Comparison of ENCODE assay signal across 8 mouse cellular contexts in the genomic region with DNA sequence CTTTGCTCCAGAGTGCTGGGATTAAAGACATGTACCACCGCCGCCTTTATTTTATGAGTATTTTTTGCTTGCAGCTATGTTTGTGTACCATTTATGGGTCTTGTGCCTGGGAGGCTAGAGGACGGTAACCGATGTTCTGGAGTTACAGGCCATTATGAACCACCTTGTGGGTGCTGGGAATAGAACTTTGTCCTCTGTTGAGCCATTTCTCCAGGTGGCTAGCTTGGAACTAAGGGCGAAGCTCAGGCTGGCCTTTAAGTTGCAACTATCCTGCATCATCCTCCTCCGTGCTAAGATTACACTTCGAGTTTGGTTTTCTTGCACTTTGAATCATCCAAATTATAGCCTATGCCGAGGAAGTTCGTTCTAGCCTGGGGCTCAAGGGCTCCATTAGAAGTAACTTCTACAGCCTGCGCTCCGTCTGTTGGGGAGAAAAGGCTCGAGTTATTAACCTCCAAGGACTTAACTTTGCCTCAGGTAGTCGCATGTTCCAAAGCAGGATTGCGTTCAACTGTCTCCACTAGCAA. TPM values are rescaled to one million over a fixed set of nuclear protein-coding genes. Genes with fewer than 3 reads are reported as not detected.
DNase-seq lines count a peak whose midpoint lies in the region; ATAC-seq and TF ChIP-seq lines count a peak whose summit lies in the region.

No protein-coding gene starts in this region.

- TF ChIP-seq POLR2A in spleen, adult 2 months (IDR thresholded peaks at IDR 0.05; ENCODE audit: low read depth, low read length): no peak

- H3K27me3 ChIP-seq in spleen, adult 2 months (ENCODE audit: control insufficient read depth, insufficient read depth, low read length): no peaks in the 10 kb centered on the region
- no peaks in the 10 kb centered on the region for H3K27me3 ChIP-seq in limb, embryonic 15.5 days
- H3K27me3 ChIP-seq in stomach, postnatal 0 days (ENCODE audit: control insufficient read depth, insufficient read depth, low read length): no peaks in the 10 kb centered on the region

- H3K4me1 ChIP-seq in spleen, adult 2 months (ENCODE audit: control insufficient read depth, insufficient read depth, insufficient read length): peaks cover 6% of the 10 kb centered on the region; the same call in 1 of the 2 replicates
- H3K4me1 ChIP-seq in limb, embryonic 15.5 days: peaks cover 12% of the 10 kb centered on the region
- H3K4me1 ChIP-seq in stomach, postnatal 0 days (replicated peaks; ENCODE audit: control insufficient read depth, insufficient read depth): 0 out of 2 replicates have a peak, but pooled peaks cover 3% of the 10 kb centered on the region

- H3K9me3 ChIP-seq in limb, embryonic 15.5 days: no peaks in the 10 kb centered on the region
- H3K9me3 ChIP-seq in stomach, postnatal 0 days (ENCODE audit: control insufficient read depth, low read length): no peaks in the 10 kb centered on the region

- ATAC-seq in limb, embryonic 15.5 days (ENCODE audit: insufficient number of reproducible peaks, low FRiP score, low TSS enrichment, low read depth): no peak
- ATAC-seq in stomach, postnatal 0 days (ENCODE audit: low FRiP score, low TSS enrichment): peak; percentile 27; the same call in 1 of the 2 replicates

- H3K4me2 ChIP-seq in limb, embryonic 15.5 days: peak overlapping the region; percentile 77
- H3K4me2 ChIP-seq in stomach, postnatal 0 days (replicated peaks; ENCODE audit: low read depth): peak overlapping the region; percentile 65

- no peak for TF ChIP-seq EP300 in stomach, postnatal 0 days (optimal IDR thresholded peaks at IDR 0.05)

- peak overlapping the region; percentile 51 for H3K9ac ChIP-seq in limb, embryonic 15.5 days
- H3K9ac ChIP-seq in stomach, postnatal 0 days (ENCODE audit: low read length): peak overlapping the region; percentile 24

- TF ChIP-seq CTCF in spleen, adult 2 months (IDR thresholded peaks at IDR 0.05; ENCODE audit: extremely low read depth, insufficient read depth, insufficient read length, insufficient replicate concordance): no peak
- TF ChIP-seq CTCF in stomach, postnatal 0 days (IDR thresholded peaks at IDR 0.05; ENCODE audit: low read depth): no peak

- WGBS in spleen, adult 2 months: 9% methylated on average over 14 of the region's 14 CpGs
- whole genome bisulfite sequencing in limb, embryonic 15.5 days: 5% methylated on average over 14 of the region's 14 CpGs
- WGBS in stomach, postnatal 0 days: 8% methylated on average over 14 of the region's 14 CpGs

- DNase-seq in adrenal gland, postnatal 14 days: peak; percentile 7
- no peak for DNase-seq in adrenal gland, postnatal 4 days (ENCODE audit: low spot score in 2 of 2)
- DNase-seq in spleen, adult 2 months (ENCODE audit: low read depth in 1 of 2, low spot score in 2 of 2): no peak
- no peak for DNase-seq in spleen, postnatal 36 days (ENCODE audit: low spot score in 2 of 2)
- DNase-seq in stomach, postnatal 0 days (ENCODE audit: low spot score): no peak
- DNase-seq in T-cell, adult 2 months (ENCODE audit: low spot score): no peak
- DNase-seq in cerebellum, postnatal 25 days: no peak

- peaks cover 6% of the 10 kb centered on the region for H3K36me3 ChIP-seq in spleen, adult 2 months (ENCODE audit: control insufficient read depth, insufficient read depth, low read length)
- peaks cover 15% of the 10 kb centered on the region; the same call in 1 of the 2 replicates for H3K36me3 ChIP-seq in limb, embryonic 15.5 days
- no peaks in the 10 kb centered on the region for H3K36me3 ChIP-seq in stomach, postnatal 0 days (ENCODE audit: control insufficient read depth, insufficient read depth, low read length)

- H3K4me3 ChIP-seq in spleen, adult 2 months (ENCODE audit: extremely low read depth, insufficient read depth, insufficient read length): peak overlapping the region; percentile 80
- peak overlapping the region; percentile 87 for H3K4me3 ChIP-seq in limb, embryonic 15.5 days
- peak overlapping the region; percentile 69 for H3K4me3 ChIP-seq in stomach, postnatal 0 days (ENCODE audit: low read depth, low read length)

- H3K27ac ChIP-seq in spleen, adult 2 months (ENCODE audit: insufficient read depth, low read length): peak overlapping the region; percentile 39
- H3K27ac ChIP-seq in limb, embryonic 15.5 days: peak overlapping the region; percentile 77
- no peak overlapping the region for H3K27ac ChIP-seq in stomach, postnatal 0 days (replicated peaks)

RNA-seq across cellular contexts. Expression of a gene that starts 0.4 kb away (rescaled TPM):
- 21.0 and 23.5 TPM in 2 replicates for total RNA-seq in adrenal gland, postnatal 14 days (2021)
- total RNA-seq in adrenal gland, postnatal 4 days (2021): 10 to 100 TPM; 25.8 to 26.8 TPM
- 2.4 and 4.4 TPM in 2 replicates for polyA plus RNA-seq in spleen, adult 2 months (2012; rRNA removed)
- polyA plus RNA-seq in limb, embryonic 15.5 days (2015; fragmentation: Nextera tagmentation; extraction: Ambion mirVana): 20.0 and 20.2 TPM in 2 replicates
- 9.5 and 11.9 TPM in 2 replicates for polyA plus RNA-seq in stomach, postnatal 0 days (2015; fragmentation: Nextera tagmentation; extraction: Ambion mirVana)
